Mouse (Mus musculus) hindbrain, embryonic 16.5 days (tissue): ENCODE data around the gene Rnf151. TPM values are rescaled to one million over a fixed set of nuclear protein-coding genes. Genes with fewer than 3 reads are reported as not detected.
"Not testable (repeated sequence)": the region's sequence is repeated elsewhere in the genome, so short reads cannot be mapped to it uniquely, and the experiment has no call there.

Experiments
- ATAC-seq: fragments of 200-750 bp; cut with Nextera tagmentation; 2 replicates; pipeline ENCODE4 v1.8.0; 2017; ENCODE audit warnings: moderate TSS enrichment, moderate library complexity
- H3K27ac ChIP-seq: fragments of 300-500 bp; sonication (generic); 2 replicates; pipeline ENCODE4 v1.5.1; 2014; ENCODE audit warnings: low read depth, mild to moderate bottlenecking, control low read depth, low read length, moderate library complexity
- H3K27me3 ChIP-seq: fragments of 300-500 bp; sonication (generic); replicated peaks from 2 replicates; pipeline ENCODE4 v1.6.1; 2014; ENCODE audit warnings: low read length; ENCODE audit not compliant: control insufficient read depth, insufficient read depth
- H3K36me3 ChIP-seq: fragments of 300-500 bp; sonication (generic); 2 replicates; pipeline ENCODE4 v1.6.1; 2014; ENCODE audit warnings: mild to moderate bottlenecking, low read length, moderate library complexity, mixed read lengths; ENCODE audit not compliant: control insufficient read depth, insufficient read depth
- H3K4me1 ChIP-seq: fragments of 300-500 bp; sonication (generic); 2 replicates; pipeline ENCODE4 v1.6.1; 2014; ENCODE audit warnings: low read depth, low read length; ENCODE audit not compliant: control insufficient read depth, insufficient read depth
- H3K4me2 ChIP-seq: fragments of 300-500 bp; sonication (generic); 2 replicates; pipeline ENCODE4 v1.6.1; 2014; ENCODE audit warnings: mild to moderate bottlenecking, low read length, control low read depth, moderate library complexity
- H3K4me3 ChIP-seq: fragments of 300-500 bp; sonication (generic); 2 replicates; pipeline ENCODE4 v1.5.1; 2014; ENCODE audit warnings: mild to moderate bottlenecking, low read length, control low read depth, moderate library complexity
- H3K9ac ChIP-seq: fragments of 300-500 bp; sonication (generic); 2 replicates; pipeline ENCODE4 v1.6.1; 2014; ENCODE audit warnings: low read depth, mild to moderate bottlenecking, control low read depth, low read length, moderate library complexity
- H3K9me3 ChIP-seq: fragments of 300-500 bp; sonication (generic); 2 replicates; pipeline ENCODE4 v1.6.1; 2014; ENCODE audit warnings: mild to moderate bottlenecking, low read length, moderate library complexity; ENCODE audit not compliant: control insufficient read depth
- WGBS: fragments of 180-500 bp; shearing (Covaris S2); extraction: QIAGEN DNeasy Blood & Tissue Kit; methylation state at CpG from one replicate; pipeline ENCODE4 v1.1.7; 2014; 5-methylcytosine and 5-hydroxymethylcytosine counted together
- polyA plus RNA-seq: library from polyadenylated mRNA; unstranded; fragments of >200 nt; fragmentation: Nextera tagmentation; extraction: Ambion mirVana; gene quantifications from 2 replicates; pipeline ENCODE4 v1.2.1, GENCODE M21; 2015

Rnf151 gene
- polyA plus RNA-seq, 1 experiment from 2014 or later, result not detected

DNA sequence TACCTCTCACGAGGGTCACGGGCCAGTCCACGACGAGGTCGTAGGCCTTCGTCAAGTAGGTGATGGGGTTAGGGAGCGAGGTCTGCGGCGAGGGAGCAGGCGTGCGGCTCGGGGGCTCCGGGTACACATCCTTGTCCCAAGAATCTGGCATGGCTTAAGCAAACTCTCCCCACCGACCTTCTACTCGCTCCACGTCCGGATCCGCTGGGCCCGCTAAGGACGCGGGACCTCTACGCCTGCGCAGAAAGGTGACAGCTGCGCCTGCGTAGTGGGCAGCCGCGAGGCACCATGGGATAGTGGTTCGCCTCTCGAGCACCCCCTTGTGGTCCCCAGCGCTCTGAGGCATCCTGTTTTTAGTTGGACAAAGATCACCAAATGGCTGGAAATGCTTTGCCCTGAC is 6.3 kb upstream of the Rnf151 start, which contains the start of gene Ndufb10:
TSS of gene Ndufb10 (minus strand) at position 295 of the 400 bp plus-strand sequence.
- peaks cover 9% of the 10 kb centered on the region for H3K36me3 ChIP-seq
- under 1% methylated on average over 24 of the region's 30 CpGs for WGBS

GRCm38 (mm10) chr17:24723881-24724180 is 6.0 kb upstream of the Rnf151 start:
- Histone ChIP-seq H3K36me3 (peaks cover 9% of the 10 kb centered on the region), H3K9me3 (no peaks in the 10 kb centered on the region), H3K4me1 (peaks cover 28% of the 10 kb centered on the region), H3K4me3 (peak overlapping the region; percentile 82), H3K27me3 (no peaks in the 10 kb centered on the region), H3K27ac (peak overlapping the region; percentile 79), H3K4me2 (peak overlapping the region; percentile 88), H3K9ac (peak overlapping the region; percentile 90)
- ATAC-seq, result no peak
- WGBS, result under 1% methylated on average over 15 of the region's 15 CpGs

More for the DNA sequence above, 6.3 kb upstream of the Rnf151 start, which contains the start of gene Ndufb10:
- ATAC-seq, result peak; percentile 72
- no peaks in the 10 kb centered on the region for H3K9me3 ChIP-seq
- H3K9ac ChIP-seq, result peak within 1 kb of the TSS; percentile 90
- H3K4me2 ChIP-seq, result peak within 1 kb of the TSS; percentile 88
- H3K4me1 ChIP-seq, result peaks cover 25% of the 10 kb centered on the region
- peak within 1 kb of the TSS; percentile 79 for H3K27ac ChIP-seq
- peak within 1 kb of the TSS; percentile 82 for H3K4me3 ChIP-seq
- H3K27me3 ChIP-seq, result no peaks in the 10 kb centered on the region

DNA sequence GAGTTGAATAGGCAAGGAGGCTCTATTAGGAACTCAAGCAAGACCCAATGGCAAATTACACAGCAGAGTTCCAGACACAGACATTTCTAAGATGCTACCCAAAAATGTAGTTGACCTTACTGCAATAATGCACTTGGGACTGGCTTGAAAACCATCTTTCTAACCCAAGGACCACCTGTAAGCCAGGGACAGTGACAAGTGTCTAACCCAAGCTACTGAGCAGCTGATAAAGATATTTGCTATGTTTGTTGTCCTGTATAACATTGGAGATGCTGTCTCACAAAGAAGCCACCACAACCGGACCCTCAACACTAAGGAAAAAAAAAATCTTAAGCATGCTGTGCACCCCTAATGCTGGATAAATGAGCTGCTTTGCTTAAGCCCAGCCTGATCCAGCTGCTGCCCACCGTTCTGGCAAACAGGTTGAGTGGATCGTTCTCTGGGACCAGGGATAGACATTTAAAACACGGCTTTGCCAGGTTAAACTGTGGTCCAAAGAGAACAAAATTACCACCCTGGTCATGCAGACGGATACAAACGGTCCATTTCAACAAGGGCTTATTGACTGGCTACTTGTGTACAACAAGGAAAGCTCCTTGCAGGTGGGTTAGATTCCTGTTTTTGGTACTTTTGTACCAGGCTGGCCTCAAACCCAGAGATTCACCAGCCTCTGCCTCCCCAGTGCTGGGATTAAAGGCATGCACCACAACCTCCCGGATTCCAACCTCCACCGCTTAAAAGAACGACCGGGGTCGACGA is 5.4 kb upstream of the Rnf151 start:
- WGBS, result 5% methylated on average over 12 of the region's 12 CpGs

GRCm38 (mm10) chr17:24722220-24722924 is 4.5 kb upstream of the Rnf151 start:
- ATAC-seq, result no peak
- Histone ChIP-seq H3K4me3 (no peak overlapping the region), H3K27me3 (no peaks in the 10 kb centered on the region), H3K4me2 (no peak overlapping the region; the same call in 1 of the 2 replicates), H3K9me3 (no peaks in the 10 kb centered on the region), H3K27ac (no peak overlapping the region), H3K4me1 (peaks cover 30% of the 10 kb centered on the region), H3K36me3 (peaks cover 11% of the 10 kb centered on the region), H3K9ac (peak overlapping the region; percentile 16; the same call in 1 of the 2 replicates)
- WGBS, result 39% methylated on average over 13 of the region's 13 CpGs

More for the DNA sequence above, 5.4 kb upstream of the Rnf151 start:
- H3K27ac ChIP-seq, result peak overlapping the region; percentile 79
- H3K4me1 ChIP-seq, result peaks cover 30% of the 10 kb centered on the region
- ATAC-seq, result no peak
- peak overlapping the region; percentile 90 for H3K9ac ChIP-seq
- peak overlapping the region; percentile 82 for H3K4me3 ChIP-seq
- no peaks in the 10 kb centered on the region for H3K27me3 ChIP-seq
- peak overlapping the region; percentile 88 for H3K4me2 ChIP-seq
- H3K9me3 ChIP-seq, result no peaks in the 10 kb centered on the region
- H3K36me3 ChIP-seq, result peaks cover 9% of the 10 kb centered on the region

DNA sequence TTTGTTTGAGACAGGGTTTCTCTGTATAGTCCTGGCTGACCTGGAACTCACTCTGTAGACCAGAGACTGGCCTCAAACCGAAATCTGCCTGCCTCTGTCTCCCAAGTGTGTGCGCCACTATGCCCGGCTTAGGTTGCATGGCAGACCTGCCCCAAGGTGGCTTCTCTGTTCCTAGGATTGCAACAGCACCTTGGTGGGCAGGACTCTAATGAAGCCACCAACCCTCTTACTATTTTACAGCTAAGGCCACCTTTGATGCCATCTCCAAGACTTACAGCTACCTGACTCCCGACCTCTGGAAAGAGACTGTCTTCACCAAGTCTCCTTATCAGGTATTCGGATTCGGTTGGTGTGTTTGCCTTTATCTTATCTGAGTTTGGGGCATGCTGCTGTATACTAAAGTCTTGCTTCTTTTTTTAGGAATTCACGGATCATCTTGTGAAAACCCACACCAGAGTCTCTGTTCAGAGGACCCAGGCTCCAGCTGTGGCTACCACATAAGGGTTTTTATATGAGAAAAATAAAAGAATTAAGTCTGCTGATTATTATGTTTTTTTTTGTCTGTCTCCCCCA is 3.6 kb upstream of the Rnf151 start:
- not testable (repeated sequence) for ATAC-seq, H3K9me3 ChIP-seq, H3K27ac ChIP-seq, H3K27me3 ChIP-seq
- Histone ChIP-seq H3K4me3 (peak overlapping the region; percentile 23), H3K4me2 (peak overlapping the region; percentile 89), H3K36me3 (peaks cover 11% of the 10 kb centered on the region), H3K9ac (peak overlapping the region; percentile 15; the same call in 1 of the 2 replicates), H3K4me1 (peaks cover 30% of the 10 kb centered on the region)
- WGBS, result 75% methylated on average over 7 of the region's 7 CpGs

- H3K27ac ChIP-seq, result not testable (repeated sequence)
- under 1% methylated on average over 9 of the region's 11 CpGs for WGBS
Observed at GRCm38 (mm10) chr17:24720616-24721015, 2.8 kb upstream of the Rnf151 start.

GRCm38 (mm10) chr17:24719494-24720222 is 1.8 kb upstream of the Rnf151 start:
- H3K36me3 ChIP-seq, result peaks cover 16% of the 10 kb centered on the region
- WGBS, result under 1% methylated on average over 59 of the region's 61 CpGs
- peak overlapping the region; percentile 89 for H3K4me3 ChIP-seq
- peaks cover 30% of the 10 kb centered on the region for H3K4me1 ChIP-seq
- H3K27ac ChIP-seq, result peak overlapping the region; percentile 87
- peak; percentile 99 for ATAC-seq
- H3K4me2 ChIP-seq, result peak overlapping the region; percentile 89
- H3K9me3 ChIP-seq, result no peaks in the 10 kb centered on the region
- H3K9ac ChIP-seq, result peak overlapping the region; percentile 90
- no peaks in the 10 kb centered on the region for H3K27me3 ChIP-seq

More at GRCm38 (mm10) chr17:24720616-24721015, 2.8 kb upstream of the Rnf151 start:
- not testable (repeated sequence) for ATAC-seq, H3K9me3 ChIP-seq, H3K27me3 ChIP-seq
- Histone ChIP-seq H3K36me3 (peaks cover 16% of the 10 kb centered on the region), H3K4me1 (peaks cover 30% of the 10 kb centered on the region), H3K9ac (peak overlapping the region; percentile 76), H3K4me3 (peak overlapping the region; percentile 89), H3K4me2 (peak overlapping the region; percentile 89)

GRCm38 (mm10) chr17:24718938-24719337 is 1.1 kb upstream of the Rnf151 start:
- H3K4me1 ChIP-seq, result peaks cover 30% of the 10 kb centered on the region
- peak overlapping the region; percentile 62 for H3K4me2 ChIP-seq
- peak overlapping the region; percentile 89 for H3K4me3 ChIP-seq
- H3K36me3 ChIP-seq, result peaks cover 16% of the 10 kb centered on the region
- H3K27me3 ChIP-seq, H3K9me3 ChIP-seq, H3K27ac ChIP-seq, ATAC-seq: not testable (repeated sequence)
- H3K9ac ChIP-seq, result peak overlapping the region; percentile 90
- whole genome bisulfite sequencing, result 70% methylated on average over 5 of the region's 5 CpGs
